Mouse (Mus musculus): Measurements from ENCODE around the gene Ciita.

GRCm38 (mm10) chr16:10548938-10549337 lies 69.1 kb downstream of the Ciita start:
- TF ChIP-seq CTCF (IDR thresholded peaks at IDR 0.05; ENCODE audit: extremely low read depth, insufficient read depth, insufficient read length, insufficient replicate concordance) (no peak), POLR2A (IDR thresholded peaks at IDR 0.05; ENCODE audit: low read depth, low read length) (no peak)
